Mouse (Mus musculus) stomach, embryonic 14.5 days (tissue): ENCODE results near the gene Acp4. TPM values are rescaled to one million over a fixed set of nuclear protein-coding genes. Genes with fewer than 3 reads are reported as not detected.

Source experiments
- ATAC-seq: fragments of 200-750 bp; cut with Nextera tagmentation; 2 replicates; pipeline ENCODE4 v1.8.0; 2017; ENCODE audit warnings: low read depth, moderate TSS enrichment; ENCODE audit not compliant: insufficient number of reproducible peaks, insufficient read depth, low FRiP score
- H3K27ac ChIP-seq: fragments of 300-500 bp; sonication (generic); 2 replicates; pipeline ENCODE4 v1.5.1; 2014; ENCODE audit warnings: mild to moderate bottlenecking, low read length, moderate library complexity, mixed read lengths
- H3K27me3 ChIP-seq: fragments of 300-500 bp; sonication (generic); 2 replicates; pipeline ENCODE4 v1.6.1; 2014; ENCODE audit warnings: low read length, control low read depth, mixed read lengths; ENCODE audit not compliant: control insufficient read depth, insufficient read depth
- H3K36me3 ChIP-seq: fragments of 300-500 bp; sonication (generic); 2 replicates; pipeline ENCODE4 v1.6.1; 2014; ENCODE audit warnings: mild to moderate bottlenecking, control low read depth, low read length, moderate library complexity, mixed read lengths; ENCODE audit not compliant: control insufficient read depth, insufficient read depth
- H3K4me1 ChIP-seq: fragments of 300-500 bp; sonication (generic); 2 replicates; pipeline ENCODE4 v1.6.1; 2014; ENCODE audit warnings: low read length, control low read depth, mixed read lengths; ENCODE audit not compliant: control insufficient read depth, insufficient read depth
- H3K4me2 ChIP-seq: fragments of 300-500 bp; sonication (generic); replicated peaks from 2 replicates; pipeline ENCODE4 v1.6.1; 2014; ENCODE audit warnings: low read depth, low read length, control low read depth
- H3K4me3 ChIP-seq: fragments of 300-500 bp; sonication (generic); 2 replicates; pipeline ENCODE4 v1.5.1; 2014; ENCODE audit warnings: low read depth, low read length, control low read depth
- H3K9ac ChIP-seq: fragments of 300-500 bp; sonication (generic); replicated peaks from 2 replicates; pipeline ENCODE4 v1.6.1; 2014; ENCODE audit warnings: low read depth, mild to moderate bottlenecking, control low read depth, low read length, moderate library complexity, mixed read lengths
- H3K9me3 ChIP-seq: fragments of 300-500 bp; sonication (generic); 2 replicates; pipeline ENCODE4 v1.6.1; 2016; ENCODE audit warnings: low read depth, low read length, control low read depth; ENCODE audit not compliant: control insufficient read depth
- WGBS: fragments of 180-500 bp; shearing (Covaris S2); extraction: QIAGEN DNeasy Blood & Tissue Kit; methylation state at CpG from one replicate; pipeline ENCODE4 v1.1.7; 2014; 5-methylcytosine and 5-hydroxymethylcytosine counted together
- polyA plus RNA-seq: library from polyadenylated mRNA; unstranded; fragments of >200 nt; fragmentation: Nextera tagmentation; extraction: Ambion mirVana; gene quantifications from 2 replicates; pipeline ENCODE4 v1.2.1, GENCODE M21; 2014

Gene Acp4
- polyA plus RNA-seq, 1 experiment from 2014 or later = not detected

GRCm38 (mm10) chr7:44291418-44291817 is 34.2 kb upstream of the Acp4 start:
- Histone ChIP-seq H3K4me2 (no peak overlapping the region), H3K4me3 (no peak overlapping the region), H3K27me3 (no peaks in the 10 kb centered on the region), H3K4me1 (no peaks in the 10 kb centered on the region), H3K9ac (no peak overlapping the region), H3K27ac (no peak overlapping the region), H3K9me3 (no peaks in the 10 kb centered on the region), H3K36me3 (no peaks in the 10 kb centered on the region)
- 53% methylated on average over 4 of the region's 4 CpGs for WGBS
- ATAC-seq = no peak

- Histone ChIP-seq H3K4me2 (no peak overlapping the region), H3K27me3 (no peaks in the 10 kb centered on the region), H3K4me3 (no peak overlapping the region), H3K9me3 (no peaks in the 10 kb centered on the region), H3K9ac (no peak overlapping the region), H3K36me3 (no peaks in the 10 kb centered on the region), H3K27ac (no peak overlapping the region), H3K4me1 (no peaks in the 10 kb centered on the region)
- no peak for ATAC-seq
- WGBS = 72% methylated on average over 4 of the region's 4 CpGs
Observed at GRCm38 (mm10) chr7:44290986-44291385, 33.8 kb upstream of the Acp4 start.

GRCm38 (mm10) chr7:44287760-44288159 is 30.6 kb upstream of the Acp4 start:
- Histone ChIP-seq H3K9ac (no peak overlapping the region), H3K4me3 (no peak overlapping the region), H3K36me3 (no peaks in the 10 kb centered on the region), H3K27me3 (no peaks in the 10 kb centered on the region), H3K4me2 (no peak overlapping the region), H3K9me3 (no peaks in the 10 kb centered on the region), H3K27ac (no peak overlapping the region), H3K4me1 (no peaks in the 10 kb centered on the region)
- no peak for ATAC-seq
- WGBS = 44% methylated on average over 7 of the region's 7 CpGs

GRCm38 (mm10) chr7:44281586-44281985 is 24.4 kb upstream of the Acp4 start:
- H3K27me3 ChIP-seq = no peaks in the 10 kb centered on the region
- H3K36me3 ChIP-seq = no peaks in the 10 kb centered on the region
- ATAC-seq = no peak
- H3K9ac ChIP-seq = no peak overlapping the region
- H3K27ac ChIP-seq = no peak overlapping the region
- H3K9me3 ChIP-seq = no peaks in the 10 kb centered on the region
- no peaks in the 10 kb centered on the region for H3K4me1 ChIP-seq
- WGBS = 86% methylated on average over 7 of the region's 7 CpGs
- H3K4me2 ChIP-seq = no peak overlapping the region
- H3K4me3 ChIP-seq = no peak overlapping the region

- Histone ChIP-seq H3K4me3 (no peak overlapping the region), H3K9ac (no peak overlapping the region), H3K36me3 (no peaks in the 10 kb centered on the region), H3K4me2 (no peak overlapping the region), H3K27me3 (no peaks in the 10 kb centered on the region), H3K27ac (no peak overlapping the region), H3K4me1 (no peaks in the 10 kb centered on the region), H3K9me3 (no peaks in the 10 kb centered on the region)
- no peak for ATAC-seq
- WGBS = 70% methylated on average over 1 of the region's 1 CpGs
Observed at GRCm38 (mm10) chr7:44280959-44281358, 23.8 kb upstream of the Acp4 start.

- 43% methylated on average over 2 of the region's 2 CpGs for WGBS
- Histone ChIP-seq H3K4me1 (no peaks in the 10 kb centered on the region), H3K4me3 (no peak overlapping the region), H3K27me3 (0 out of 2 replicates have a peak, but pooled peaks cover 3% of the 10 kb centered on the region), H3K36me3 (no peaks in the 10 kb centered on the region), H3K9me3 (no peaks in the 10 kb centered on the region), H3K9ac (no peak overlapping the region), H3K4me2 (no peak overlapping the region), H3K27ac (no peak overlapping the region)
- ATAC-seq = no peak
Observed at GRCm38 (mm10) chr7:44277250-44277622, 20.1 kb upstream of the Acp4 start.

- Histone ChIP-seq H3K36me3 (no peaks in the 10 kb centered on the region), H3K4me1 (no peaks in the 10 kb centered on the region), H3K4me3 (no peak overlapping the region), H3K27me3 (0 out of 2 replicates have a peak, but pooled peaks cover 3% of the 10 kb centered on the region), H3K9me3 (no peaks in the 10 kb centered on the region), H3K9ac (no peak overlapping the region), H3K27ac (no peak overlapping the region), H3K4me2 (no peak overlapping the region)
- WGBS = 72% methylated on average over 8 of the region's 10 CpGs
- no peak for ATAC-seq
Observed at GRCm38 (mm10) chr7:44276461-44277249, 19.5 kb upstream of the Acp4 start.

GRCm38 (mm10) chr7:44275546-44275945 is 18.4 kb upstream of the Acp4 start:
- Histone ChIP-seq H3K9me3 (no peaks in the 10 kb centered on the region), H3K4me1 (no peaks in the 10 kb centered on the region), H3K27me3 (0 out of 2 replicates have a peak, but pooled peaks cover 3% of the 10 kb centered on the region), H3K4me2 (no peak overlapping the region), H3K4me3 (no peak overlapping the region), H3K36me3 (no peaks in the 10 kb centered on the region), H3K9ac (no peak overlapping the region), H3K27ac (no peak overlapping the region)
- ATAC-seq = no peak
- WGBS = 67% methylated on average over 3 of the region's 3 CpGs

GRCm38 (mm10) chr7:44274096-44274495 is 16.9 kb upstream of the Acp4 start:
- H3K4me1 ChIP-seq = no peaks in the 10 kb centered on the region
- 32% methylated on average over 11 of the region's 11 CpGs for WGBS
- no peak overlapping the region for H3K4me3 ChIP-seq
- no peak overlapping the region for H3K9ac ChIP-seq
- no peak for ATAC-seq
- H3K27me3 ChIP-seq = 0 out of 2 replicates have a peak, but pooled peaks cover 3% of the 10 kb centered on the region
- no peak overlapping the region for H3K4me2 ChIP-seq
- H3K9me3 ChIP-seq = no peaks in the 10 kb centered on the region
- no peak overlapping the region for H3K27ac ChIP-seq
- H3K36me3 ChIP-seq = no peaks in the 10 kb centered on the region
